Mouse (Mus musculus) heart, adult 9 months (tissue): ENCODE measurements around the gene Zfp619.
"Not testable (repeated sequence)": the region's sequence is repeated elsewhere in the genome, so short reads cannot be mapped to it uniquely, and the experiment has no call there.

Source experiments
- DNase-seq, 2 experiments: peaks; one replicate each; pipeline ENCODE4 v3.0.0; 2022; ENCODE audit warnings: low spot score in 2 of 2

Zfp619 gene

DNA sequence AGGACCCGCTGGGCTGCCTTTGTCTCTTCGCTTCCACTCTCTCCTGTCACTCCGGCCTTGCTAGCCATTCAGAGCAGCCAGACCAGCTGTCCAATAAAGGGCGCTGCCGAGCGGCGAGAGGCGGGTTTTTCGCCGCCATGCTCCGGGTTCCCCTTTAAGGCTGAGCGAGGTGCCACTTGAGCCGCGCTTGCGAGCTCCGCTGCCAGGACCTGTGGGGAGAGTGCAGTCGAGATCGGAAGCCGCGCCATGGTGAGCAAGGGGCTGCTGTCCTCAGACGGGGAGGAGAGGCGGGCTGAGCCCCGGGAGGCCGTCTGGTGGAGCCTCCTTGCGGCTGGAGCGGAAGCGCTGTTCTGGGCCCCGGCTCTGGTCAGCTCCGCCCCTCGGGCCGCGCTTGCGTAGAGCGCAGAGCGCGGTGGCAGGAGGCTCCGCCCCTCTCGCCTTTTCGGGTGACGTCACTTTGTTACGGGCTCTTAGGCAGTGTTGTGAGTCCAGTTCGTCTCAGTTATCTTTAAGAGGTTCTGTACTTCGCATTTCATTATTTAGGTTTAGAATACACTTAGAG is at the start of gene Zfp619:
Gene Zfp619 (plus strand): TSS at position 151 of the 562 bp plus-strand sequence.
- DNase-seq: peak; percentile 95 to 96

DNA sequence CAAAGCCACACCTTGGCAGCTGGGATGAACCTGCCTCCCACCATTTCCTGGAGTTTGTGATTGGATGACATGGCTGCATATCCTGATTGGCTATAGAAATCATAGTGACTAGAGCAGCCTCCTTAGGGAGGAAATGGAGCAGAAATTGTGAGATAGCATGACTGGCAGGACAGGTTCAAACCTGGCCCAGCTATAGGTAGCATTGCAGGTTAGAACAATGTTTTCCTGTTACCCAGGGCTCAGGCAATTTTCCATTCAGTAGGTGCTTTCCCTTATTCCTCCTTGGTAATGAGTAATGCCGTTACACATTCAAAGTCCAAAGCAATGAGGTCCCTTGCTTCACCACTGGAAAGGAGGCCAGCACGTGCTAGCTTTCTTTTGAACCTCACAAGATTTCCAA is 38.6 kb upstream of the Zfp619 start:
- no peak for DNase-seq

DNA sequence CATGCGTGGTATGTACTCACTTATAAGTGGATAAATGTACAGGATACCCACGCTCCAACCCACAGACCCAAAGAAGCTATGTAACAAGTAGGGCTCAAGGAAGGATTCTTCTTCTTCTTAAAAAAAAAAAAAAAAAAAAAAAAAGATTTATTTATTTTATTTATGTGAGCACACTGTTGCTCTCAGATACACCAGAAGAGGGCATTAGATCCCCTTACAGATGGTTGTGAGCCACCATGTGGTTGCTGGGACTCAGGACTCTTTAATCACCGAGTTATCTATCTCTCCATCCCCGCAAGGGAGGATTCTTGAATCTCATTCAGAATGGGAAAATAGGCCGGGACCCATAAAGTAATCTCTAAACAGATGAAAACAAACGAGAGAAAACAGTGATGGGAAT is 33.2 kb upstream of the Zfp619 start:
- no peak for DNase-seq

DNA sequence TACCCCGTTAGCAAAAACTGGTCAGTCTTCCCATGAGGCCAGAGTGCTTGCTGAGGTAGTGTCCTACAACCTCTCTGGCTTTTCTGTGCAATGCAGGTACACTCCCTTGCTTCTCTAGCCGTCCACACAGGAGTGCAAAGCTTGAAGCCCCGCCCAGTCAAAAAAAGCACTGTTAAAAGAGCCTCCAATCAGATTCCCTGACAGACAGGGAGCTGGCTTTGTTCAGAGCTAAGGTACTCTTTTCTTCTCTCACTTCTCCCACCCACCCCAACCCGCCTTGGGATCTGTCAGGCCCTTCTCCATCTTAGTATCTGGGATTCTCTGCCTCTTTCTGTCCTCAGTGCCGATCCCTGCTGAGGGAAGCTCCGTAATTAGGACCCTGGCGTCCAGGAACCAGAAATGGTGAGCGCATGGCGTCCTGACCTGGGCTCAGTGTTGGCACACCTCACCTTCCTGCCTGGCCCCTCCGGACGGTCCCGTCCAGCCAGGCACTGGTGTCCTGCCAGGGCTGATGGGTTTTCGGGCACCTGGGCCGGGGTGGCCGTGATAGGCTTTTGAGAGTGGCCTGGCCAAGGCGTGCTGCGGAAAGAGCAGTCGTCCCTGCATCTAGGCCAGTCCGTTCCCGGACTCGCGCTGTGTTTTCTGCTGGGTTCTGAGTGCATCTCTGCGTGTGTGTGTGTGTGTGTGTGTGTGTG is 30.3 kb upstream of the Zfp619 start:
- DNase-seq: no peak

DNA sequence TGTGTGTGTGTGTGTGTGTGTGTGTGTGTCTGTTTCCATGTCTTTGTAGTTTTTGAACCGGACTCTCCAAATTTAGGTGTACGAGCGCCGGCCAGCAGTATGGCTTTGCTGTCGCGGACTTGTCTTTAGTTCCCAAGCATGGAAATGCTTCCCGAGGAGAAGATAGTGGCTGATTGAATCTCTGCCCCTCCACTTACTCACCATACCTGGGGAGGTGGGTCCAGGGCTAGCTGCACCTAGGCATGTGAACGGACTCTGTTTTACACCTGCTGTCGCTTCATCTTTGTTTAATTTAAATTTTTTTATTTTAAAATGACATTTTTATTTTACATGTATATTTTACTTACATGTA is 29.7 kb upstream of the Zfp619 start:
- no peak for DNase-seq

DNA sequence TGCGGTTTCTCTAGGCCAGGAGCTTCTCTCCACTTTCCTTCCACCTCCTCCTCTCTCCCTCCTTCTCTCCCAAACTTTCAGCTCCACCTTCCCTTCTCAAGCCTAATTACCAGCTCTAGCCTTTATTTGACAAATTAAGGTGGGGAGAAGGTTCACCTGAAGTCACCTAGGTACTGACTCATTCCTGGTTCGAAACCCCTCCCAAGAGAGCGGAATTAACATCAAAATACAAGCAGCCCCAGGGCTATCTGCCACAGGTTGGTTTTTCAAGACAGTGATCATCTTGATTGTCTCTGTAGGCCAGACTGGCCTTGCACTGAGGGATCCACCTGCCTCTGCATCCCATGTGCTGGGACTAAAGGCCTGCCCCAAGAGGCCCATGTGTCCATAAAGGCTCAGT is 22.9 kb upstream of the Zfp619 start:
- DNase-seq: no peak

DNA sequence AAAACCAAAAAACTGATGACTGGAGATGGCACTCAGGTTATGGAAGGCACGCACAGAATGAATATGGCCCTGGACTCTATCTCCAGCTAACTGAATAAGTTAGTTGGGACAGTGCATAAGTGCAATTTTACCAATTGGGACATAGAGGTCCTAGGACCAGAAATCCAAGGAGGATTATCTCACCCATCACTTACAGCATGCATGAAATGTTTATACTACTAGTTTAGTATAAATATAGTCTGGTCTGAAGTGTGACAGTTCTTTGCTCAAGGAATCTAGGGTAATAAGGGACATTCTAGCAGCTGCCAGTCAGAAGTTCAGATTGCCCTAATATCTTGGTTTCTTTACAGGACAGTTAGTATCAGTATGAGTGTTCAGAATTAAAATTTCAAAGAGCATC is 13.5 kb upstream of the Zfp619 start:
- DNase-seq: no peak

DNA sequence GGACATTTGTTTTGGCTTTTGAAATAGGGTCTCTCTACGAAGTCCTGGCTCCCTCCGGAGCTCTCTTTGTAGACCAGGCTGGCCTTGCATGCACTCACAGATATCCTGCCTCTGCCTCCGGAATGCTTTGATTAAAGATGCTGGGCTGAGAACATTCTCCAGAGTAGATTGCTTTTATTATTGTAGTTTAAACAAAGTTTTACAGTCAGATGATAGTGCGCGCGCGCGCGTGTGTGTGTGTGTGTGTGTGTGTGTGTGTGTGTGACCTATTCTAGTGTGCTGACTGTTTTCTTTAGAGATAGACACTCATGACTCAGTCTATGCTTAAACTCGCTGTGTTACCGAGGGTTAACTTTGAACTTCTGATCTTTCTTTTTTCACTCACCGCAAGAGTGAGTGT is 796 bp downstream of the Zfp619 start:
- DNase-seq: peak in 1 of 2 experiments; percentile 8

DNA sequence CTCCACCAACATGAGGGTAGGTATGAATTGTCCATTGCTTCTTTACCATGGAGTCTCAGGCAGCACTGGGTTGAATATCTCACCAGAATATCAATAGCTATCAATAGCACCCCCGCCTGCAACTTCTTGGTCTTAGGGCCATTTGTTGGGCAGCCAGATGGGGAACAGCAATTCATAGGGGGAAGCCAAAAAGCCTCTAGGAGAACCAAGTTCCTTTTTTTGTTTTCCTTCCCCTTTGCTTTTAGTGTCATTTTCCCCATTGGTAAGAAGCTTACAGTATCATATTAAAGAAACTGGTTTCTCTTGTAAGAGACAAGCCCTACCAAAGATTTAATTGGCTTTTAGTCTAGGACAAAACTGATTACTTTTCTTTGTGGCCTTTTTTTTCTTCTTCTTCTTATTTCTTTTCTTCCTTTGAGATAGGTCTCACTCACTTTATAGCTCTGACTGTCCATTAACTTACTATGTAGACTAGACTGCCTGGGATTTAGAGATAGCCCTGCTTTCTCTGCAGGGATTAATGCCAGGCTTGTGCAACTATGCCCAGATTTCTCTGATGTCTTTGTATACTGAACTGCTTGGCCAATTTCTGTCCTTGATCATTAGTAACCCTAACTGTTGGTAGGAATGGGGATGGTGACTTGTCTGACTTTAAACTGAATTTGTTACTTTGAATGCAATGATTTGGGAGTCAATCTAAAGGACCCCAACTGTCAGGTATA is 6.3 kb downstream of the Zfp619 start:
- DNase-seq: no peak

DNA sequence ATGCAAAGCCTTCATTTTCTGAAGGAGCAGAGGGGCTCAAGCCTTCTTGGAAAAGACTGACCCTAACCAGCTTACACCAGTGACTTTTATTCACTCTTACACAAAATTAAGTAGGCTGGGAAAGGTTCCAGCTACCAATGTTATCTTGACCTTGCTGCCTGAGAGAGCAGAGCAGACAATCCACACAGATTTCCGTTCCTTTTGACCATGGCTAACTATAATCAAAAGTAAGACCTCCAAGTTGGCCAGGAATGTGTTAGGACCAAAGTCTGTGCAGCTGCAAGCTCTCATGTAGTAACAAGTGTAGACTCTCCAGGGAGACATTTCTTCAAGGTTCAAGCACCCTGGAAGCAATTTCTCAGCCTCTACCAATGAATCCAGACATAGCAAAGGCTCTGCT is 25.6 kb downstream of the Zfp619 start:
- no peak for DNase-seq

DNA sequence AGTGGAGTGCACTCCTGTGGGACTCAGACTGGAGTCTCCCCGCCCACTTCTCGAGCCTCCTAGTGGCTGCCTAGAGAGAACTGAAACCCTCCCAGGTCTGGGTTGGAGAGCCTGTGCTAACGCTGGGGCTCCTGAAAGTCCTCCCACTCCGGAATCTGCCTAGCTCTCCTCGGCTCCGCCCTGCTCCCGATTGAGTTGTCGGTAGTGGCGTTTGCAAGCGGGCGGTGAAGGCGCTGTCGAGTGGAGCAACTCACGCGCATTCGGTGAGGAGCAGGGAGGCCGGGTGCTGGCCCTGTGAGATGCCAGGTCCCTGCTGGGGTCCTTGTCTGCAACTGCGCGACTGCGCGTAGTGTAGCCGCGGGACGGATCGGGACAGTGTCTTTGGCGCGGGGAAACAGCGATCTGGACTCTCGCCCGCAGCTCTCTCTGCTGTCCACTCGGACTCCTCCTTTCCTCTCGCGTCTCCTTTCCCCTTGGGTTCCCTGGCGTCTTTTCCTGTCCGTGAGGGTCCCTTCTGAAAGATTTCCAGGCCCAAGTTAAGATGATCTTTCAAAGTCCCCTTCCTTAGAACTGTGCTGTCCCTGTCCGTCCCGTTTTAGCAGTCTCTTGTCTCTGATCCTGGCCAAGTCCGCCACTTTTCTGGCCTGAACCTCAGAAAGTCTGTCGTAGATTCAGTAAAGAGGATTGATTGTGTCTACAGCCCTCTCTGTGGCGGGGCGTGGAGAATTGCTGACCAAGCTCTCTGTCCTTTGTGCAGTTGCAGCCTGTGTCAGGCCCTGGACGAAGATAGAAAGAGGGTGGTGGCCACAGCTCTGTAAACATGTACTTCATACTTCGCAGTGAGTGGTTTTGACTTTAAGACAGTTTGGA is 26.9 kb downstream of the Zfp619 start:
- DNase-seq: peak; percentile 82 to 86

DNA sequence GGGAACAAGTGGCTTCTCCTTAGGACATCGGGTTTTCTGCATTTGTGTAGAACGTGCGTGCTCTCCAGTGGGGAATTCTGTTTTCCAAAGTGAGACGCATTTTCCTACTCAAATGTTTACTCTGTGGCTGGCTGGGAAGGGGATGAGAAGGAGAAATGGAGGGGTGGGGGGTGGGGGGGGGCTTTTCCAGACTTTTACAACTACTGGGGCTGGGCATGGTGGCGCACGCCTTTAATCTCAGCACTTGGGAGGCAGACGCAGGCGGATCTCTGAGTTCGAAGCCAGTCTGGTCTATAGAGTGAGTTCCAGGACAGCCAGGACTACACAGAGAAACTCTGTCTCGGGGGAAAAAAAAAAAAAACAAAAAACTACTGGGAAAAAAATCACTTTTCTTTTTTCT is 27.6 kb downstream of the Zfp619 start:
- no peak for DNase-seq

DNA sequence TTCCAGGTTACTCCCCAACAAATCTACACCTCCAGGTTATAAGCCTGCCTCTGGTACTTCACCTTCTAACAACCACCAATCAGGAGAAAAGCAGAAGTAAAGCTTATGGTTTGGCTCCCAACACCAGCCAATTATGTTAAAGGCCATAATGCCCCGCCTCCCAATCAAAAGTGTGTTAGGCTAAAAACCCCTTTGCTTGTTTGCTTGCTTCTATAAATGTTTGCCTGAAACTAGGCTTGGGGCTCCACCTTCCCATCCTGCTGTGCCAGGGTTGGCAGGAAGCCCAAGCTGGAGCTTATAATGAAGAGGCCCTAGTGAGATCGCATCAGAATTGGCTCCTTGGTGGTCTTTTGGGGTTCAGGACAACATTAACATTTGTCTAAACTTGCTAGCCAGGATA is 31.8 kb downstream of the Zfp619 start:
- peak in 1 of 2 experiments; percentile 15 for DNase-seq

DNA sequence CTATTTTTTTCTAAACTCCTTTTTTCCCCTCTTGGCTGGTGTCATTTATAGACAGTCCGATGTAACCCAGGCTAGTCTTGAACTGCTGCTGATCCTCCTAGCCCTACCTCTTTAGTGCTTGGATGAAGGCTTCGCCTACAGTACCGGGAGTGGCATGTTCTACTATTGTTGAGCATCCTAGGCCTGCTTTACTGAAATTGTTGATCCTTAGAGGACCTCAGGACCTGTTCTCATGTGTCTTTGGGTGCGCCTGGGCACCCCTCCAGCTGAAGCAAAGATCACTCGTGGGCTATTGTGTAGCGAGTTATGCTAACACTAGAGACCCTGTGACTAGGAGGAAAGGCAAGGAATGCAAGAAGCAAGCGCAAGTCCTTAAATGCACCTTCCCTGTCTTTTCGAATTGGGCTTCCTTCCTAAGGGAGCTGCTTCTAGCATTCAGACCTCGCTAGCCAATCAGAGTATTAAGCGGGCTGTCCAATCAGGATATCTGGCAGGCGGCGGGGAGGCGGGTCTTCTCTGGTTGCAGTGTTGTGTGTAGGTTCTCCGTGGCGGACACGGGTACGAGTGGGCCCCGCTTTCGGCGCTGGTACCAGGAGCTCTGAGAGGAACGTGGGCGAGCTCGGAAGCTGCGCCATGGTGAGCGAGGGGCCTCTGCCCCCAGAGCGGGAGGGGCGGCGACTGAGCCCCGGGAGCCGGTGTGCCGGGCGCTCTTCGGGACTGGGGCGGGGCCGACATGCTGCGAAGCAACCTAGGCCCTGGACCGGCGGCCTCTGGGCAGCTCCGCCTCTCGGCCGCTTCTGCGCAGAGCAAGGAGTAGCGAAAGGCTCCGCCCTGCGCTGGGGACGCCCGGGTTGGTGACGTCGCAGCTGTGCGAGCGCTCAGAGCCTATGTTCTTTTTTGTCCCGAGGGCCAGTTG is 34.7 kb downstream of the Zfp619 start:
- peak; percentile 97 for DNase-seq

DNA sequence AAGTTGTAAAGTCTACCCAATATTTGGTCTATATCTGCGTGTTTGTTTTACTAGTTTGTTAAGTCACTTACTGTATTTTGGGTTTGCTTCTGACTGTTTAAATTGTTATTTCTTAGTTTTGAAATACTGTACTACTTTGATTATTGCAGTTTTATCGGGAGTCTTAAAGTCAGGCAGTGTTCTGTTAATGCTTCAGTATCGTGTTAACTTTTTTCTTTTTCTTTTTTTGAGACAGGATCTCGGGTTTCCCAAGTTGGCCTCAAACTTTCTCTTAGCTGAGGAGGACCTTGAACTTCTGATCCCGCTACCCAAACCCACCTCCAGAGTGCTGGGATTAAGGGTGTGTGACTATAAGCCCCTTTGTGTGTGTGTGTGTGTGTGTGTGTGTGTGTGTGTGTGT is 35.4 kb downstream of the Zfp619 start:
- DNase-seq: no peak

DNA sequence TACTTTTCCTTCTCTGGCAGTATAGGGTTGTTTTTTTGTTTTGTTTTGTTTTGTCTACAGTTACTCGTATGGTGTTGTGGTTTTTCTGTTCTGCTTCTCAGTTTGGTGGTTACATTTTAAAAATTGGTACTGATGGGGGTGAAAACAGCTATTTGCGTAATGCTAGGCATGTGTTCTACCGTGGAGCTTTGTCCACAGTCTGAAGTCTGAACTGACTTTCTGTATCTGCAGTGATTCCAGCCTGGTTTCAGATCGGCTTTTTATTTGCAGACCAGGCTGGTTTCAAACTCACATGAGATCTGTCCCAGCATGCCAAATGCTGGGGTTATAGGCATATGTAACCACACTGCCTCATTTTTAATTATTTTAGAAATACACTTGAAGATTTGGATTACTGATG is 36.3 kb downstream of the Zfp619 start:
- no peak for DNase-seq

DNA sequence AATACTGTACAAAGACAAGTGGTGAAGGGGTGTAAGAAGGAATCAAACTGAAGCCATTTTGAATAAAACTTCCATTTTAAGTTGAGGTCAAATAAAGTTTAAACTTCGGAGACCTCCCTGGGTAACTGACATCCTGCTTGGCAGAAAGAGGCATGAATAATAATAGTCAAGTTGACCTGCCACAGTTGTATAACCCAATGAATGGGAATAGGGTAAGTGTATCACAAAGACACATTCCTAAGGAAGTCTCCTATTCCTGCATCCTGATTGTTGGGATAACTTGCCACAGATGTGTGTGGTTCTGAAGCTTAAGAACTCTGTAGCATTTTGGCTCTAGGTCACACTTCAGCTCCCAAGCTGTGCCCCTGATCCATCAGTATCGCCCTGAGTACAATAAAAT is 62.5 kb downstream of the Zfp619 start:
- DNase-seq: no peak

DNA sequence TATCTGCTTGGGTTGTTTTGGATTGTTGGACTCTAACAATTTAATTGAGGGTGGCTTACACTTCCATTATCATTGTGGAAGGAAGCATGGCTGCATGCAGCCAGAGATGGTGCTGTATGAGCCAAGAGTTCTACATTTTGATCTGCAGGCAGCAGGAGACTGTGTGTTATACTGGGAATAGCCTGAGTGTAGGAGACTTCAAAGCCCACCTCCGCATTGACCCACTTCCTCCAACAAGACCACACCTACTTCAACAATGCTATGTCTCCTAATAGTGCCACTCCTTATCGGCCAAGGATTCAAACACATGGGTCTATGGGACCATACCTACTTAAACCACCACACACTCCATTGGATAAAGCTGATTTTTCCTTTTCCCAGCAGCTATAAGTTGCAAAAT is 63.0 kb downstream of the Zfp619 start:
- no peak for DNase-seq

DNA sequence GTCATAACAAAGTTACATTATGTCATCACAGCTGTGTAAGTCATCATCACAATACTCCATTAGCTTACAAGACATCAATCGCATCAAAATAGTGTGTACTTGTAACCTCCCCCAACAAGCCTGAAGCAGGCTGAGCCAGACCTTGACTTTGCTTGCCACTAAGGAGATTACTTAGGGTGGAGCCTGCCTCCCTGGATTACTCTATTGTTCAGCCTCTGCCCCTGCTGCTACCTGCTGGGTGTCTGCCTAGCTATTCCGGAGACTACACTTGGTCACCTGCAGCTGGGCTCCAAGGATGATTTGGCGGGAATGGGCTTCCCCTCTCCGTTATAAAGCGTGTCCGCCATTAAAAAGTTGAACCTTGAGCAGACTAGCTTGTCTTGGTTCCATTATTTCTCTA is 69.3 kb downstream of the Zfp619 start:
- DNase-seq: not testable (repeated sequence)

DNA sequence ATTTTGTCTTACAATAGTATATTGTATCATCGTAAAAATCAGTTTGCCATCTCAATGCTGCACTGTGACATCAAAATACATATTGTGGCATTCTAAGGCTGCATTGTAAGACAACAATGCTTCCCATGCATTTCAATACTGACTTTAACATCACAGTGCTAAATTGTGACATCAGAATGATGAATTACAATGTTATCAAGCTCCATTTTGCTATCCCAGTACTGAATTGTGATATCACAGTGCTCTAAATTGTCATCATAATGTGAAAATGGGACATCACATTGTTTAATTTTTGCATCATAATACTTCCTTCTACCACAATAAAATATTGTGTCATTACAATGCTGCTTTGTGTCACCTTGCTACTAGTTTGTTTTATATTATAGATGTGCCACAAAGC is 70.5 kb downstream of the Zfp619 start:
- DNase-seq: no peak

DNA sequence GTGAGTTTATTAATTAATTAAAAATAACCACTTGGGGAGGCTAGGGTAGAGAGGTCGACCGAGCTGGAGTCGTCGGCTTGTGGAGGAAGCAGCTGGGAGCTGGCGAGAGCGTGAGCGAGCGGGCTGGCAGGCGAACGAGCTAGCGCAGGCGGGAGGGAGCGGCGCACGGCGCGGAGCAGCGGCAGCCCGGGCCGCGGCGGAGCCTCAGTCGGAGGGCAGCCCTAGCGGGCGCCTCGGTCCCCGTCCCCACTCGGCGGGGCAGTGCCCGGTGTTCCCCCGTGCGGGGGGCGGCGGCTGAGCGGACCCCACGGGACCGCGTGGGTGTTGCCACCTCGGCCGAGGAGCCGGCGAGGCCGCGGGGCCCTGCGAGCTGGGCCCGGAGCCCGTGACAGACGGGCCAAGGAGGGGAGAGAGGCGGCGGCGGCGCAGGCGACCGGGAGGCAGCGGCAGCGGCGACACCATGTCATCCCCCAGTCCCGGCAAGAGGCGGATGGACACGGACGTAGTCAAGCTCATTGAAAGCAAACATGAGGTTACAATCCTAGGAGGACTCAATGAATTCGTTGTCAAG is 71.0 kb downstream of the Zfp619 start:
- DNase-seq: peak in 1 of 2 experiments; percentile 18
